ENCODE assay signal across 16 mouse cellular contexts in the genomic region with DNA sequence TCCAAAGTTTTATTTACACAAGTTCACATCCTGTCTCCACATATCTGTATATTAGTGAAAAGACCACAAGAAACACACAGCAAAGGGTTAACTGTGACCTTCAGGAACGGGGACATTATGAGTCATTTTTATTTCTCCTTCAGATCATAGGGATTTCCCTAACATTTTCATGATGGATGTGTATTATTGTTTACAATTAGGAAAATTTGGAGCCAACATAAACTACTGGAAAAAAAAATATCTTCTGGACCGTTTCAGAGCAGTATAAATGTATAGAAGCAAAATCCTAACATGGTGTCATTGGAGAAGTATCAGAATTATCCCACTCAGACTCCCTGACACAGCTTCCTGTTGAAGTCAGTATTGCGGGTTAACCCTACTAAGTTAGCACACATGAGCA.
"Had no signal": no experiment of that assay in that cellular context is flagged by ENCODE, and none has a peak within 500 bp of the region (broad histone marks: within the 10 kb centered on the region; RNA-seq: fewer than 3 reads in every experiment).

No protein-coding gene starts in this region.

- H3K9me3 ChIP-seq: liver, embryonic 12.5 days; midbrain, embryonic 10.5 days; midbrain, embryonic 12.5 days; neural tube, embryonic 12.5 days; stomach, embryonic 15.5 days had no signal

- H3K4me2 ChIP-seq: liver, embryonic 12.5 days; midbrain, embryonic 12.5 days; neural tube, embryonic 12.5 days; stomach, embryonic 15.5 days had no signal

- H3K4me3 ChIP-seq: liver, embryonic 12.5 days; midbrain, embryonic 10.5 days; midbrain, embryonic 12.5 days; neural tube, embryonic 12.5 days; stomach, embryonic 15.5 days had no signal

- H3K27ac ChIP-seq: liver, embryonic 12.5 days; liver, embryonic 14.5 days; midbrain, embryonic 10.5 days; midbrain, embryonic 12.5 days; neural tube, embryonic 12.5 days; stomach, embryonic 15.5 days; stomach, postnatal 0 days had no signal

- H3K9ac ChIP-seq: liver, embryonic 12.5 days; liver, embryonic 14.5 days; midbrain, embryonic 12.5 days; neural tube, embryonic 12.5 days; stomach, embryonic 15.5 days had no signal

- ATAC-seq: liver, embryonic 12.5 days; midbrain, embryonic 16.5 days had no signal

- H3K27me3 ChIP-seq: liver, embryonic 12.5 days; midbrain, embryonic 12.5 days; neural tube, embryonic 12.5 days; stomach, embryonic 15.5 days had no signal

- DNase-seq: lung, adult 2 months; lung, postnatal 14 days; lung, postnatal 36 days; midbrain, embryonic 14.5 days; right cerebral cortex, postnatal 14 days; thymus, adult 2 months; thymus, postnatal 25 days; thymus, postnatal 4 days had no signal

- H3K4me1 ChIP-seq: liver, embryonic 12.5 days; midbrain, embryonic 10.5 days; midbrain, embryonic 12.5 days; stomach, embryonic 15.5 days had no signal
